Mouse (Mus musculus) kidney, embryonic 16.5 days (tissue): ENCODE measurements around the gene Mvp. TPM values are rescaled to one million over a fixed set of nuclear protein-coding genes. Genes with fewer than 3 reads are reported as not detected.

ENCODE experiments used
- ATAC-seq: fragments of 200-750 bp; cut with Nextera tagmentation; 2 replicates; pipeline ENCODE4 v1.8.0; 2017; ENCODE audit warnings: moderate TSS enrichment; ENCODE audit not compliant: low FRiP score, low TSS enrichment
- H3K27ac ChIP-seq: fragments of 300-500 bp; sonication (generic); 2 replicates; pipeline ENCODE4 v1.5.1; 2014; ENCODE audit warnings: low read length
- H3K27me3 ChIP-seq: fragments of 300-500 bp; sonication (generic); 2 replicates; pipeline ENCODE4 v1.6.1; 2014; ENCODE audit warnings: low read length, control low read depth, mixed read lengths; ENCODE audit not compliant: insufficient read depth
- H3K36me3 ChIP-seq: fragments of 300-500 bp; sonication (generic); 2 replicates; pipeline ENCODE4 v1.6.1; 2014; ENCODE audit warnings: low read length, control low read depth, mixed read lengths; ENCODE audit not compliant: insufficient read depth
- H3K4me1 ChIP-seq: fragments of 300-500 bp; sonication (generic); 2 replicates; pipeline ENCODE4 v1.6.1; 2014; ENCODE audit warnings: low read length, control low read depth, mixed read lengths; ENCODE audit not compliant: insufficient read depth
- H3K4me2 ChIP-seq: fragments of 300-500 bp; sonication (generic); replicated peaks from 2 replicates; pipeline ENCODE4 v1.6.1; 2014; ENCODE audit warnings: low read depth, low read length
- H3K4me3 ChIP-seq: fragments of 300-500 bp; sonication (generic); 2 replicates; pipeline ENCODE4 v1.5.1; 2014; ENCODE audit warnings: mild to moderate bottlenecking, low read length
- H3K9ac ChIP-seq: fragments of 300-500 bp; sonication (generic); replicated peaks from 2 replicates; pipeline ENCODE4 v1.6.1; 2014; ENCODE audit warnings: low read length
- H3K9me3 ChIP-seq: fragments of 300-500 bp; sonication (generic); 2 replicates; pipeline ENCODE4 v1.6.1; 2016; ENCODE audit warnings: low read length, control low read depth
- WGBS: fragments of 180-500 bp; shearing (Covaris S2); extraction: QIAGEN DNeasy Blood & Tissue Kit; methylation state at CpG from one replicate; pipeline ENCODE4 v1.1.7; 2014; 5-methylcytosine and 5-hydroxymethylcytosine counted together
- polyA plus RNA-seq: library from polyadenylated mRNA; unstranded; fragments of >200 nt; fragmentation: Nextera tagmentation; extraction: Ambion mirVana; gene quantifications from 2 replicates; pipeline ENCODE4 v1.2.1, GENCODE M21; 2015

Mvp gene
- polyA plus RNA-seq, 1 experiment from 2014 or later = 21.4 TPM

DNA sequence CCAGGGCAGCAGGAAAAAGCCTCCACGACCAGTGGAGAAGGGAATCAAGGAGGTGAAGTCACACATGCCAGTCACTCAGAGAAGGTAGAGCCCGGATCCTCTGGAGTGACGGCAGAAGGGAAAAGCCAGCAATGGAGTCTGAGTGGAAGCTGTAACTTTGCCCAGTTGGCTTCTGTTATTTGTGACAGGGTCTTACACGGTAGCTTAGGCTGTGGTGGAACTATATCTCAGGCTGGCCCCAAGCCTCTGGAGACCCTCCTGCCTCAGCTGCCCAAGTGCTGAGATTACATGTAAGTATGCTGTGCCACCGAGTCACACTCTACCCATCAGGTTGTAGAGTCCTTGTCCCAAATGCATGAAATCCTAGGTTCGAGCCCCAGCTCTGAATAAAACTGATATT, 1.0 kb downstream of the Mvp start:
- no peak for ATAC-seq
- no peak overlapping the region for H3K27ac ChIP-seq
- WGBS = 92% methylated on average over 6 of the region's 6 CpGs
- peaks cover 48% of the 10 kb centered on the region for H3K4me1 ChIP-seq
- H3K27me3 ChIP-seq = no peaks in the 10 kb centered on the region
- H3K4me2 ChIP-seq = peak overlapping the region; percentile 60; the same call in 1 of the 2 replicates
- H3K4me3 ChIP-seq = no peak overlapping the region
- H3K9ac ChIP-seq = no peak overlapping the region
- no peaks in the 10 kb centered on the region for H3K9me3 ChIP-seq
- peaks cover 20% of the 10 kb centered on the region for H3K36me3 ChIP-seq

DNA sequence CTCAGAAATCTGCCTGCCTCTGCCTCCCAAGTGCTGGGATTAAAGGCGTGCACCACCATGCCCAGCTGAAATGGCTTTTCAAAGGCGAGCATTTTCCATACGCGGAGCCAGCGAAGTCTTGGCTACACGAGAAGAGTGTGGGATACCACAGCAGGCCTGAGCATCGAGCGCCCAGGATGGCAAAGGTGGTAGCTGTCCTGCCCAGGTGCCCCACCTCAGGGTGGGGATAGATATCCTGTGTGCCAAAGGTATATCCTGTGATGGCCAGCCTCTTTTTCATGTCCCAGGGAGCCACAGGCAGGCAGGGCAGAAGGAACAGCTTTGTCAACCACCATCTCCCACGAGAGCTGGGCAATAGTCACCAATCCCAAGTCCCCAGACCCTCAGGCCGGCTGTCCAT, 1.6 kb downstream of the Mvp start:
- Histone ChIP-seq H3K36me3 (peaks cover 20% of the 10 kb centered on the region), H3K4me2 (no peak overlapping the region)
- ATAC-seq = no peak

DNA sequence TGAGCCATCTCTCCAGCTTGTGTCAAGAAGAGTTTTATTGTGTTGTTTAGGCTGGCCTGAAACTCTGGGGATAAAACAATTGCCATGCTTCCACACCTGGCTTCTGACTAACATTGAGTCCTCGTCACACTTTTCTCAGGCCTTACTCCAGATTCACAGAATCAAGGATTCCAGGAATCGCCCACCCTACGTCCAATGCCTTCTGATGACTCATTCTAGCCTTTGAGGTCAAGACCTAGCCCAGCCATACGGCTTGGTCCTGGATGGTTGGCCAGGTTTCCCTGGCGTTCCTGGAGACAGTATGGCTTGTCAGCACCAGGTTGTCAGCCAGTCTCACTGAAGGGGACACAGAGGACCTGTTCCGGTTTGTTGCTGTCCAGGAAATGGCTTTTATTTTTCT, 2.0 kb downstream of the Mvp start:
- Histone ChIP-seq H3K27me3 (no peaks in the 10 kb centered on the region), H3K9ac (no peak overlapping the region), H3K36me3 (peaks cover 20% of the 10 kb centered on the region), H3K9me3 (no peaks in the 10 kb centered on the region), H3K4me1 (peaks cover 42% of the 10 kb centered on the region), H3K27ac (no peak overlapping the region), H3K4me3 (no peak overlapping the region), H3K4me2 (no peak overlapping the region)
- no peak for ATAC-seq
- WGBS = 76% methylated on average over 6 of the region's 6 CpGs

More for the DNA sequence above, 1.6 kb downstream of the Mvp start:
- no peaks in the 10 kb centered on the region for H3K27me3 ChIP-seq
- no peak overlapping the region for H3K9ac ChIP-seq
- no peaks in the 10 kb centered on the region for H3K9me3 ChIP-seq
- H3K4me1 ChIP-seq = peaks cover 45% of the 10 kb centered on the region
- H3K27ac ChIP-seq = no peak overlapping the region
- 95% methylated on average over 10 of the region's 10 CpGs for WGBS
- no peak overlapping the region for H3K4me3 ChIP-seq

GRCm38 (mm10) chr7:127011717-127012116, 2.7 kb downstream of the Mvp start:
- no peak for ATAC-seq
- Histone ChIP-seq H3K36me3 (peaks cover 20% of the 10 kb centered on the region), H3K27me3 (no peaks in the 10 kb centered on the region), H3K4me3 (no peak overlapping the region), H3K4me1 (peaks cover 42% of the 10 kb centered on the region), H3K27ac (no peak overlapping the region), H3K9ac (no peak overlapping the region), H3K9me3 (no peaks in the 10 kb centered on the region), H3K4me2 (no peak overlapping the region)
- 73% methylated on average over 2 of the region's 2 CpGs for WGBS

- Histone ChIP-seq H3K9me3 (no peaks in the 10 kb centered on the region), H3K27ac (no peak overlapping the region), H3K4me1 (peaks cover 42% of the 10 kb centered on the region), H3K4me2 (no peak overlapping the region), H3K36me3 (peaks cover 20% of the 10 kb centered on the region), H3K27me3 (no peaks in the 10 kb centered on the region), H3K4me3 (no peak overlapping the region), H3K9ac (no peak overlapping the region)
- WGBS = 90% methylated on average over 2 of the region's 2 CpGs
- ATAC-seq = no peak
Observed at GRCm38 (mm10) chr7:127011051-127011450, 3.4 kb downstream of the Mvp start.

- peak overlapping the region; percentile 84 for H3K27ac ChIP-seq
- no peak for ATAC-seq
Observed at GRCm38 (mm10) chr7:127009307-127010085, 4.9 kb downstream of the Mvp start.

GRCm38 (mm10) chr7:127008239-127009019, 6.0 kb downstream of the Mvp start:
- H3K9ac ChIP-seq = peak overlapping the region; percentile 33
- peak; percentile 91 for ATAC-seq
- H3K36me3 ChIP-seq = peaks cover 10% of the 10 kb centered on the region

More at GRCm38 (mm10) chr7:127009307-127010085, 4.9 kb downstream of the Mvp start:
- WGBS = 67% methylated on average over 17 of the region's 17 CpGs
- peaks cover 26% of the 10 kb centered on the region for H3K4me1 ChIP-seq
- peak overlapping the region; percentile 33; the same call in 1 of the 2 replicates for H3K9ac ChIP-seq
- no peaks in the 10 kb centered on the region for H3K9me3 ChIP-seq
- peaks cover 13% of the 10 kb centered on the region for H3K36me3 ChIP-seq
- no peak overlapping the region for H3K4me2 ChIP-seq
- H3K4me3 ChIP-seq = no peak overlapping the region
- H3K27me3 ChIP-seq = no peaks in the 10 kb centered on the region

DNA sequence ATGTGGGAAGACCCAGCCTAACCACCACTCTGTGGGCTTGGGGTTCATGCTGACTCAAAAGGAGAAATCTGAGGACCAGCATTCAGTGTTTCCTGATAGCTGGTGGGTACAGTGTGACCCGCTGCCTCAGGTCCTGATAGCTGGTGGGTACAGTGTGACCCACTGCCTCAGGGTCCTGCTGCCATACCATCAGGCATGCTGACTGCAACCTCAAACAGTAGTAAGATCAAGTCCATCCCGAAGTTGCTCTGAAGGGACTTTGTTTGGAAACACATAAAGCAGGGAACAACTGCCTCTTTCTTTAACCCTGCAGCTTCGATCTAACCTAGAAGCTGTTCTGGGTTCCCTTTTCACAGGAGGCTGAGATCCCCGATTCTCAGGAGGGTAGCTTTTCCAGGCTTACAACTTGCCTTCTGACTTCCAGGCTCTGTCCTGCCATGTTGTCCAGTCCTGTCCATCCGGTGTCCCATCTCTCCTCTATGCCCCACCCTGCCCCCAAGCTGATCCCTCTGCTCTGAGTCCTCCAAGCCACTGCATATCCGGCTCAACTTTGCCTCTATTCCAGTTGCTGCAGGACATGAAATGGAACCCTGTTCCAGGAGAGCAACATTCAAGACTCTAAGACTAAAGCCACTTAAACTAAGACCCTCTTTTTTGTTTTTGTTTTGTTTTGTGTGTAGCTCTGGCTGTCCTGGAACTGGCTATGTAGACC, 7.0 kb downstream of the Mvp start:
- Histone ChIP-seq H3K9me3 (no peaks in the 10 kb centered on the region), H3K4me1 (peaks cover 16% of the 10 kb centered on the region), H3K4me3 (no peak overlapping the region), H3K36me3 (peaks cover 1% of the 10 kb centered on the region; the same call in 1 of the 2 replicates), H3K27ac (no peak overlapping the region), H3K27me3 (no peaks in the 10 kb centered on the region), H3K9ac (no peak overlapping the region), H3K4me2 (no peak overlapping the region)
- WGBS = 88% methylated on average over 6 of the region's 6 CpGs
- no peak for ATAC-seq

More at GRCm38 (mm10) chr7:127008239-127009019, 6.0 kb downstream of the Mvp start:
- Histone ChIP-seq H3K9me3 (no peaks in the 10 kb centered on the region), H3K4me2 (no peak overlapping the region), H3K4me1 (peaks cover 19% of the 10 kb centered on the region), H3K27ac (peak overlapping the region; percentile 84), H3K27me3 (no peaks in the 10 kb centered on the region), H3K4me3 (no peak overlapping the region)
- WGBS = 42% methylated on average over 9 of the region's 9 CpGs

GRCm38 (mm10) chr7:127004122-127004875, 10.1 kb downstream of the Mvp start:
- 79% methylated on average over 4 of the region's 4 CpGs for WGBS
- Histone ChIP-seq H3K9ac (no peak overlapping the region), H3K27me3 (no peaks in the 10 kb centered on the region), H3K4me2 (no peak overlapping the region), H3K4me3 (no peak overlapping the region), H3K4me1 (peaks cover 12% of the 10 kb centered on the region), H3K27ac (no peak overlapping the region), H3K9me3 (no peaks in the 10 kb centered on the region), H3K36me3 (no peaks in the 10 kb centered on the region)
- ATAC-seq = no peak
